Mouse (Mus musculus) stomach, postnatal 0 days (tissue): Measurements from ENCODE around the gene Limd2. TPM values are rescaled to one million over a fixed set of nuclear protein-coding genes. Genes with fewer than 3 reads are reported as not detected.
A peak's percentile ranks its signal among the peaks of the same experiment; 100 is the strongest.

Source experiments
- ATAC-seq: fragments of 200-750 bp; cut with Nextera tagmentation; 2 replicates; pipeline ENCODE4 v1.8.0; 2017; ENCODE audit not compliant: low FRiP score, low TSS enrichment
- DNase-seq: peaks from one replicate; pipeline ENCODE4 v3.0.0-alpha.2; 2016; ENCODE audit warnings: low spot score
- H3K27ac ChIP-seq: fragments of 300-500 bp; sonication (generic); replicated peaks from 2 replicates; pipeline ENCODE4 v1.5.1; 2014; ENCODE audit warnings: mild to moderate bottlenecking, control low read depth
- H3K27me3 ChIP-seq: fragments of 300-500 bp; sonication (generic); 2 replicates; pipeline ENCODE4 v1.6.1; 2014; ENCODE audit warnings: low read length; ENCODE audit not compliant: control insufficient read depth, insufficient read depth
- H3K36me3 ChIP-seq: fragments of 300-500 bp; sonication (generic); 2 replicates; pipeline ENCODE4 v1.6.1; 2014; ENCODE audit warnings: low read length, mixed read lengths; ENCODE audit not compliant: control insufficient read depth, insufficient read depth
- H3K4me1 ChIP-seq: fragments of 300-500 bp; sonication (generic); replicated peaks from 2 replicates; pipeline ENCODE4 v1.6.1; 2014; ENCODE audit warnings: antibody characterized with exemption; ENCODE audit not compliant: control insufficient read depth, insufficient read depth
- H3K4me2 ChIP-seq: fragments of 300-500 bp; sonication (generic); replicated peaks from 2 replicates; pipeline ENCODE4 v1.6.1; 2014; ENCODE audit warnings: low read depth, mild to moderate bottlenecking, control low read depth, moderate library complexity
- H3K4me3 ChIP-seq: fragments of 300-500 bp; sonication (generic); 2 replicates; pipeline ENCODE4 v1.5.1; 2014; ENCODE audit warnings: low read depth, low read length, control low read depth
- H3K9ac ChIP-seq: fragments of 300-500 bp; sonication (generic); 2 replicates; pipeline ENCODE4 v1.6.1; 2014; ENCODE audit warnings: mild to moderate bottlenecking, low read length, control low read depth, mixed read lengths
- H3K9me3 ChIP-seq: fragments of 300-500 bp; sonication (generic); 2 replicates; pipeline ENCODE4 v1.6.1; 2016; ENCODE audit warnings: low read length; ENCODE audit not compliant: control insufficient read depth
- CTCF ChIP-seq: IDR thresholded peaks from 2 replicates; pipeline ENCODE4 v1.5.1; 2016; ENCODE audit warnings: antibody characterized with exemption, low read depth, mild to moderate bottlenecking, moderate library complexity
- EP300 ChIP-seq: optimal IDR thresholded peaks from 2 replicates; pipeline ENCODE3; 2016; ENCODE audit warnings: antibody characterized with exemption
- WGBS: fragments of 180-500 bp; shearing (Covaris S2); extraction: QIAGEN DNeasy Blood & Tissue Kit; methylation state at CpG from one replicate; pipeline ENCODE4 v1.1.7; 2014; 5-methylcytosine and 5-hydroxymethylcytosine counted together
- polyA plus RNA-seq: library from polyadenylated mRNA; unstranded; fragments of >200 nt; fragmentation: Nextera tagmentation; extraction: Ambion mirVana; gene quantifications from 2 replicates; pipeline ENCODE4 v1.2.1, GENCODE M21; 2015

The Limd2 gene
- polyA plus RNA-seq, 1 experiment from 2014 or later, result 45.3 TPM

GRCm38 (mm10) chr11:106178036-106178782 is 17.5 kb upstream of the Limd2 start:
- no peaks in the 10 kb centered on the region for H3K27me3 ChIP-seq
- H3K9ac ChIP-seq, result no peak overlapping the region
- H3K27ac ChIP-seq, result no peak overlapping the region
- no peak overlapping the region for H3K4me2 ChIP-seq
- H3K4me3 ChIP-seq, result no peak overlapping the region
- DNase-seq (no peak), ATAC-seq (peak; percentile 60)
- TF ChIP-seq CTCF (no peak), EP300 (no peak)
- H3K36me3 ChIP-seq, result no peaks in the 10 kb centered on the region
- 65% methylated on average over 5 of the region's 5 CpGs for WGBS
- no peaks in the 10 kb centered on the region for H3K4me1 ChIP-seq
- H3K9me3 ChIP-seq, result no peaks in the 10 kb centered on the region

- H3K36me3 ChIP-seq, result no peaks in the 10 kb centered on the region
- no peak overlapping the region for H3K27ac ChIP-seq
- no peak overlapping the region for H3K4me3 ChIP-seq
- no peaks in the 10 kb centered on the region for H3K4me1 ChIP-seq
- no peaks in the 10 kb centered on the region for H3K9me3 ChIP-seq
- DNase-seq (no peak), ATAC-seq (no peak)
- no peak for TF ChIP-seq CTCF
- no peak for TF ChIP-seq EP300
- no peak overlapping the region for H3K9ac ChIP-seq
- H3K4me2 ChIP-seq, result no peak overlapping the region
- no peaks in the 10 kb centered on the region for H3K27me3 ChIP-seq
- 49% methylated on average over 5 of the region's 5 CpGs for WGBS
Measured at GRCm38 (mm10) chr11:106176372-106176771, 15.7 kb upstream of the Limd2 start.

GRCm38 (mm10) chr11:106175081-106175480 is 14.4 kb upstream of the Limd2 start:
- TF ChIP-seq CTCF, result no peak
- no peak for TF ChIP-seq EP300
- H3K27me3 ChIP-seq, result no peaks in the 10 kb centered on the region
- no peaks in the 10 kb centered on the region for H3K36me3 ChIP-seq
- ATAC-seq (no peak), DNase-seq (no peak)
- no peak overlapping the region for H3K9ac ChIP-seq
- no peaks in the 10 kb centered on the region for H3K9me3 ChIP-seq
- no peaks in the 10 kb centered on the region for H3K4me1 ChIP-seq
- WGBS, result 51% methylated on average over 3 of the region's 3 CpGs
- H3K27ac ChIP-seq, result no peak overlapping the region
- H3K4me3 ChIP-seq, result no peak overlapping the region
- H3K4me2 ChIP-seq, result no peak overlapping the region

GRCm38 (mm10) chr11:106174372-106174771 is 13.7 kb upstream of the Limd2 start:
- no peaks in the 10 kb centered on the region for H3K4me1 ChIP-seq
- WGBS, result 67% methylated on average over 5 of the region's 5 CpGs
- no peak for TF ChIP-seq EP300
- TF ChIP-seq CTCF, result no peak

GRCm38 (mm10) chr11:106173228-106173627 is 12.6 kb upstream of the Limd2 start:
- Histone ChIP-seq H3K27ac (no peak overlapping the region), H3K4me1 (no peaks in the 10 kb centered on the region), H3K4me2 (no peak overlapping the region), H3K9ac (no peak overlapping the region), H3K27me3 (no peaks in the 10 kb centered on the region), H3K4me3 (no peak overlapping the region), H3K9me3 (no peaks in the 10 kb centered on the region), H3K36me3 (no peaks in the 10 kb centered on the region)
- TF ChIP-seq CTCF, result no peak
- no peak for TF ChIP-seq EP300
- no peak for ATAC-seq
- no peak for DNase-seq
- WGBS, result 89% methylated on average over 2 of the region's 2 CpGs

More at GRCm38 (mm10) chr11:106174372-106174771, 13.7 kb upstream of the Limd2 start:
- Histone ChIP-seq H3K4me3 (no peak overlapping the region), H3K27me3 (no peaks in the 10 kb centered on the region), H3K36me3 (no peaks in the 10 kb centered on the region), H3K9ac (no peak overlapping the region), H3K27ac (no peak overlapping the region), H3K9me3 (no peaks in the 10 kb centered on the region), H3K4me2 (no peak overlapping the region)
- DNase-seq (no peak), ATAC-seq (no peak)

GRCm38 (mm10) chr11:106170807-106171206 is 10.1 kb upstream of the Limd2 start:
- 76% methylated on average over 7 of the region's 7 CpGs for WGBS
- Histone ChIP-seq H3K4me1 (no peaks in the 10 kb centered on the region), H3K27ac (no peak overlapping the region), H3K36me3 (0 out of 2 replicates have a peak, but pooled peaks cover 4% of the 10 kb centered on the region), H3K9me3 (no peaks in the 10 kb centered on the region), H3K4me3 (no peak overlapping the region), H3K4me2 (no peak overlapping the region), H3K9ac (no peak overlapping the region), H3K27me3 (no peaks in the 10 kb centered on the region)
- DNase-seq (peak; percentile 72), ATAC-seq (peak; percentile 59; the same call in 1 of the 2 replicates)
- TF ChIP-seq EP300 (no peak), CTCF (peak; percentile 81)
